Mouse (Mus musculus) liver, embryonic 11.5 days (tissue): ENCODE results near the gene Gimap8. TPM values are rescaled to one million over a fixed set of nuclear protein-coding genes. Genes with fewer than 3 reads are reported as not detected.

ENCODE experiments used
- ATAC-seq: fragments of 200-750 bp; cut with Nextera tagmentation; replicated peaks from 2 replicates; pipeline ENCODE4 v1.8.0; 2017; ENCODE audit warnings: moderate number of reproducible peaks, mild to moderate bottlenecking, moderate TSS enrichment, moderate library complexity; ENCODE audit not compliant: low FRiP score
- DNase-seq: peaks from one replicate; pipeline ENCODE4 v3.0.0-alpha.2; 2017; ENCODE audit warnings: low spot score
- H3K27ac ChIP-seq: fragments of 300-500 bp; sonication (generic); 2 replicates; pipeline ENCODE4 v1.5.1; 2014; ENCODE audit warnings: mild to moderate bottlenecking, low read depth, low read length, control low read depth
- H3K27me3 ChIP-seq: fragments of 300-500 bp; sonication (generic); replicated peaks from 2 replicates; pipeline ENCODE4 v1.6.1; 2014; ENCODE audit warnings: low read length, mixed read lengths; ENCODE audit not compliant: control insufficient read depth, insufficient read depth
- H3K36me3 ChIP-seq: fragments of 300-500 bp; sonication (generic); 2 replicates; pipeline ENCODE4 v1.6.1; 2014; ENCODE audit warnings: mild to moderate bottlenecking, low read length, moderate library complexity, mixed read lengths; ENCODE audit not compliant: control insufficient read depth, insufficient read depth
- H3K4me1 ChIP-seq: fragments of 300-500 bp; sonication (generic); replicated peaks from 2 replicates; pipeline ENCODE4 v1.6.1; 2014; ENCODE audit warnings: low read length, mixed read lengths; ENCODE audit not compliant: control insufficient read depth, insufficient read depth
- H3K4me2 ChIP-seq: fragments of 300-500 bp; sonication (generic); 2 replicates; pipeline ENCODE4 v1.6.1; 2014; ENCODE audit warnings: mild to moderate bottlenecking, control low read depth, moderate library complexity
- H3K4me3 ChIP-seq: fragments of 300-500 bp; sonication (generic); 2 replicates; pipeline ENCODE4 v1.5.1; 2014; ENCODE audit warnings: low read depth, low read length, control low read depth
- H3K9ac ChIP-seq: fragments of 300-500 bp; sonication (generic); 2 replicates; pipeline ENCODE4 v1.6.1; 2014; ENCODE audit warnings: low read depth, low read length, control low read depth
- H3K9me3 ChIP-seq: fragments of 300-500 bp; sonication (generic); 2 replicates; pipeline ENCODE4 v1.6.1; 2016; ENCODE audit warnings: low read length, inconsistent platforms, mixed read lengths; ENCODE audit not compliant: control insufficient read depth
- WGBS: fragments of 180-500 bp; shearing (Covaris S2); extraction: QIAGEN DNeasy Blood & Tissue Kit; methylation state at CpG from one replicate; pipeline ENCODE4 v1.1.7; 2014; 5-methylcytosine and 5-hydroxymethylcytosine counted together
- polyA plus RNA-seq: library from polyadenylated mRNA; unstranded; fragments of >200 nt; fragmentation: Nextera tagmentation; extraction: Ambion mirVana; gene quantifications from 2 replicates; pipeline ENCODE4 v1.2.1, GENCODE M21; 2014

Gimap8 gene
- polyA plus RNA-seq, 1 experiment from 2014 or later: 1.1 TPM

DNA sequence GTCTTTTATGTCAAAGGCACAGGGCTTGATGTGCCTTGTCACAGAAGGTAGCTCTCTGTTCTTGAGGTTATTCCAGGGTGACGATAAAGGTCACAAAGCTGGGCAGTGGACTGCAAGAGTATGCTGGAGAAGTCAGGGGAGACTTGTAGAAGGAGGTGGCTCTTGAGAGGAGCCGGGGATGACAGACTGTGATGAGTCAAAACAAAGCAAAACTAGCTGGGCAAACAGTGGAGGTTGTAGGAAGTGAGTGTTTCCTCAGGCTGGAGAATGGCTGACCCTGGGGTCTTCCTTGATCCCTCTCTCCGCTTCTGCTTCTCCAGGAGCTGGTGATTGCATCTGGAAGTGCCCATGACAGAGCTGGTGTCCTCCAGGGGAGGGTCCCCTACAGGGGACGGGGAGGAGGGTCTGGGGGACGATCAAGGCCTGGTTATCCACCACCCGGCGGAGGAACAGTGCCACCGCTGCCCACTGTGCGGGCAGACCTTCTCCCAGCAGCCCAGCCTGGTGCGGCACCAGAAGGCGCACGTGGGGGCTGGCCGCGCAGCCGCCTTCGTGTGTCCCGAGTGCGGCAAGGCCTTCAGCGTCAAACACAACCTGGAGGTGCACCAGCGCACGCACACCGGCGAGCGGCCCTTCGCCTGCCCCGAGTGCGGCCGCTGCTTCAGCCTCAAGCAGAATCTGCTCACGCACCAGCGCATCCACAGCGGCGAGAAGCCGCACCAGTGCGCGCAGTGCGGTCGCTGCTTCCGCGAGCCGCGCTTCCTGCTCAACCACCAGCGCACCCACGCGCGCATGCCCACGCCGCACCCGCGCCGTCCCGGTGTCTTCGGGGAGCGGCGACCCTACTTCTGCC is 18.0 kb upstream of the Gimap8 start:
- Histone ChIP-seq H3K27ac (no peak overlapping the region), H3K4me2 (peak overlapping the region; percentile 78), H3K4me3 (peak overlapping the region; percentile 48), H3K36me3 (no peaks in the 10 kb centered on the region), H3K9me3 (no peaks in the 10 kb centered on the region), H3K27me3 (peaks cover 28% of the 10 kb centered on the region), H3K4me1 (no peaks in the 10 kb centered on the region; the same call in 1 of the 2 replicates), H3K9ac (peak overlapping the region; percentile 44)
- no peak for DNase-seq
- WGBS: 8% methylated on average over 54 of the region's 54 CpGs
- 0 out of 2 replicates have a peak, but pooled peaks have one; percentile 25 for ATAC-seq

DNA sequence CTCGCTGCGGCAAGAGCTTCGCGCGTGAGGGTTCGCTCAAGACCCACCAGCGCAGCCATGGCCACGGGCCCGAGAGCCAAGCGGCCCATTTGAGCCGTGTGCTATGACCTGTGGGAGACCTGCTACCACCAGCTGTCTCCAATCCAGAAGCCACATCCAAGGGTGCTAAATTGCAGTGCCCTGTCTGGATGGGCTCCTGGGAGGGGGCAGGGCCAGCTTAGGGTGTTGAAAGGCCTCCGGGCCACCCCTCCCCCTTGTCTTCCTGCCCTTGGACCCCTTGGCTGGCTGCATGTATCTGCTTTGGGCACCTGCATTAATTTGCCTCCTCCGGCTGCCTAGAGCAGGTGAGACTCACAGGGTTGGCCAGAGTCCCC is 17.4 kb upstream of the Gimap8 start:
- ATAC-seq (no peak), DNase-seq (peak; percentile 42)
- Histone ChIP-seq H3K4me3 (peak overlapping the region; percentile 48), H3K9me3 (no peaks in the 10 kb centered on the region), H3K27ac (no peak overlapping the region), H3K27me3 (peaks cover 28% of the 10 kb centered on the region), H3K4me2 (peak overlapping the region; percentile 78), H3K36me3 (no peaks in the 10 kb centered on the region), H3K4me1 (no peaks in the 10 kb centered on the region; the same call in 1 of the 2 replicates), H3K9ac (peak overlapping the region; percentile 44)
- 23% methylated on average over 13 of the region's 13 CpGs for WGBS

DNA sequence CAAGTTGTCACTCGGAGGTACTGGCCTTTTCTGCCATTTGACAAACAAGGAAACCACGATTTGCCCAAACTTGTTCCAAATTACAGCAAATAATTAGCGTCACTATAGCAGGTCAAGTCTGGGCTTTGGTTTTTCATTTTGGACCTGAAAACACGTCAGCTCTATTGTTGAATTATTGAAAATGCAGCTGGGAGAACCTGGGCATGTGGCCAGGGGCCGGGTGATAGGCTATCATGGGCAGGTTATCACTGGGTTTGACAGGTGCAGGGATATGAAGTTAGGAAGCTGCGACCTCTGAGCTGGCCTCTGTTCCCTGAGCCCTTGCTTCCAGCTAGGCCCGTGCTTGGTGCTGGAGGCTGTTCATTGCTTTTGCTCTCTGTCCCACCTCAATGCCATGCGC is 16.2 kb upstream of the Gimap8 start:
- DNase-seq (no peak), ATAC-seq (no peak)
- H3K27ac ChIP-seq: no peak overlapping the region
- no peak overlapping the region for H3K9ac ChIP-seq
- peaks cover 25% of the 10 kb centered on the region for H3K27me3 ChIP-seq
- no peaks in the 10 kb centered on the region for H3K9me3 ChIP-seq
- 84% methylated on average over 8 of the region's 8 CpGs for WGBS
- no peak overlapping the region for H3K4me3 ChIP-seq
- no peak overlapping the region for H3K4me2 ChIP-seq
- H3K36me3 ChIP-seq: no peaks in the 10 kb centered on the region
- H3K4me1 ChIP-seq: no peaks in the 10 kb centered on the region; the same call in 1 of the 2 replicates

DNA sequence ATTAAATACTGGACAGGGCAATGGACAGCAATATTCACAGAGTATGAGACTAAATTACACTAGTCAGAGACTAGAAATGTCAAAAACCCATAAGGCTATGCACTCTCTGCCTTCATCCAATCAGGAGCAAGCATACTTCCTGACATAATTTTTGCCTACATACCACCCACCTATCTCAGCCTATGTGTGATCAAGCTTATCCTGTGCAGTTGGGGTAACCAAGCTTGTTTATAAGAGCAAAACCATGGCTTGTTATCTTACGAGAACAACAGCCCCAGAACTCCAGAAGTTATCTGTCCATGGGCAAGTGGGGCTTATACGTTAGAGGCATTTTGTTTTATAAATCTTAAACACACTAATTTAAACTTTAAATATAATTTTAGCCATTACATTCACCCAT is 11.9 kb upstream of the Gimap8 start:
- no peaks in the 10 kb centered on the region for H3K36me3 ChIP-seq
- peak; percentile 77 for ATAC-seq
- no peak overlapping the region for H3K4me2 ChIP-seq
- WGBS: 58% methylated on average over 2 of the region's 2 CpGs
- H3K27me3 ChIP-seq: peaks cover under 1% of the 10 kb centered on the region; the same call in 1 of the 2 replicates
- H3K27ac ChIP-seq: no peak overlapping the region
- DNase-seq: no peak
- no peak overlapping the region for H3K4me3 ChIP-seq
- H3K4me1 ChIP-seq: no peaks in the 10 kb centered on the region; the same call in 1 of the 2 replicates
- H3K9me3 ChIP-seq: no peaks in the 10 kb centered on the region
- no peak overlapping the region for H3K9ac ChIP-seq

DNA sequence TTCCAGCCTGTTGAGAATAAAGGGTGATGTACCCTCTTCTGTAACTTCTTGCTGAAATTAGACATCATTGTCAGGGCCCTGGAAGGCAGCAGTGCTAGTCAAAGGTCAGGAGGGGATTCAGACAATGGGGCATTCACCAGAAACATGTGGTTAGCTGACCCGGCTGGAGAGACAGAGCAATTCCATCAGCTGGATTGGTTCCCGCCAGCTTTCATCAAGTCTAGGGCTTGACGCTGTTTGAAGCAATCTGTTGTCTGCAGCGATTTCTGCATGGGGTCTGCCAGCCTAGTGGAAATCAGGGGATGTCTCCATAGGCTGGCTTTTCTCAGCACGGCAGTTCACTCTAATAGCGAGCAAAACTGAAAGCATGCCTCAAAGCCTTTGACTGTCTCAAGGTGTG is 10.5 kb upstream of the Gimap8 start:
- H3K9me3 ChIP-seq: no peaks in the 10 kb centered on the region
- DNase-seq: peak; percentile 8
- no peak overlapping the region for H3K4me3 ChIP-seq
- H3K27me3 ChIP-seq: no peaks in the 10 kb centered on the region
- no peaks in the 10 kb centered on the region; the same call in 1 of the 2 replicates for H3K4me1 ChIP-seq
- ATAC-seq: no peak
- 67% methylated on average over 6 of the region's 6 CpGs for WGBS
- no peak overlapping the region for H3K4me2 ChIP-seq
- H3K36me3 ChIP-seq: no peaks in the 10 kb centered on the region
- H3K9ac ChIP-seq: no peak overlapping the region
- no peak overlapping the region for H3K27ac ChIP-seq

DNA sequence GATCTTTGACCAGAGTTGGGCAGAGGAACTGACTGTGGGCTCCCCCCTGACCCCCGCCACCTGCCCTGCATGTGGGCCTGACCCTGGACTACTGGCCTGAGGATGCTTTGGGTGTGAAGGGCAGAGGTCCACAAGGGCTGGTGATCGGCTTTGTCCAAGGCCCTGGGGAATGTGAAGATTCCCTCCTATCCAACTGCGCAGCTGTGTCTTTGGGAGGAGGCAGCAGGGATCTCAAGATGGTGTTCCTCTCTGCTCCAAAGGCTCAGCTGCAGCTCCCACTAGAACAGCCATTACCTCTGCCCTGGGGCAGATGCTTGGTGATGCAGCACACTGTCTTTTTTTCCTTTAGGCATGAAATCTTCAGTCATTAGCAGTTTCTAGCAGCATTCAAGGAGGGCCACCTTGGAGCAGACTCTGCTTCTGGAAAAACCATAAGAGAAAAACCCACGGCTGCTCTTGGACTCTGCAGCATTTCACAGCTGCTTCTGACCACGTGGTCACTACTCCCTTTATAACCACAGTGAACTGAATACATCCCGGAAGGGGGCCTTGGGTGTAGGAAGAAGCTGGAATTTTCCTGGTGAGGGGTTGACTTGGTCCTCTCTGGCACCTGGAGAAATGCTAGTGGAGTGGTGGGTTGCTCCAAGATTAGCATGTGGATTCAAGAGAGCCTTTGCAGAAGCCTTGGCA is 9.1 kb upstream of the Gimap8 start:
- Histone ChIP-seq H3K9ac (no peak overlapping the region), H3K9me3 (no peaks in the 10 kb centered on the region), H3K4me1 (no peaks in the 10 kb centered on the region; the same call in 1 of the 2 replicates), H3K27me3 (no peaks in the 10 kb centered on the region), H3K4me2 (no peak overlapping the region), H3K4me3 (no peak overlapping the region), H3K27ac (no peak overlapping the region), H3K36me3 (no peaks in the 10 kb centered on the region)
- 66% methylated on average over 6 of the region's 6 CpGs for WGBS
- DNase-seq: peak; percentile 21
- ATAC-seq: no peak

DNA sequence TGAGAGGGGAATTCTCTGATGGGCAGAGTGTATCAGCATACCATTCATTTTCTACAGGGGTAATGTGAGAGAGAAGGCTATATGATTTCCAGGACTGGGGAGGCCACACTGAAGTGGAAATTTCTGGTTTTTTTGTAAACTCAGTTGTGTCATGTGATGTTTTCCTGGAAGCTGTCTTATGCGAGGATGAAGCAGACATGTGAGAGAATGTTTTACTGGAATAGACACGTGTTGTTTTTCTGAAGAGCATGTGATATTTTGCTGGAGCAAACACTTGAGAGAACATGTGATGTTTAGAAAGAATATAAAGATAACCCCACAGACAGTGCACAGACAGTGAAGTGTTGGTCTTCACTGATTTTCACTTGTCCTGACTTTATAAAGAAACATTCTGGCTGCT is 8.5 kb upstream of the Gimap8 start:
- no peak overlapping the region for H3K4me3 ChIP-seq
- no peaks in the 10 kb centered on the region for H3K36me3 ChIP-seq
- DNase-seq: peak; percentile 23
- WGBS: 64% methylated on average over 2 of the region's 2 CpGs
- no peak overlapping the region for H3K9ac ChIP-seq
- no peaks in the 10 kb centered on the region for H3K9me3 ChIP-seq
- H3K4me2 ChIP-seq: no peak overlapping the region
- no peaks in the 10 kb centered on the region for H3K27me3 ChIP-seq
- no peaks in the 10 kb centered on the region; the same call in 1 of the 2 replicates for H3K4me1 ChIP-seq
- no peak overlapping the region for H3K27ac ChIP-seq
- ATAC-seq: no peak

DNA sequence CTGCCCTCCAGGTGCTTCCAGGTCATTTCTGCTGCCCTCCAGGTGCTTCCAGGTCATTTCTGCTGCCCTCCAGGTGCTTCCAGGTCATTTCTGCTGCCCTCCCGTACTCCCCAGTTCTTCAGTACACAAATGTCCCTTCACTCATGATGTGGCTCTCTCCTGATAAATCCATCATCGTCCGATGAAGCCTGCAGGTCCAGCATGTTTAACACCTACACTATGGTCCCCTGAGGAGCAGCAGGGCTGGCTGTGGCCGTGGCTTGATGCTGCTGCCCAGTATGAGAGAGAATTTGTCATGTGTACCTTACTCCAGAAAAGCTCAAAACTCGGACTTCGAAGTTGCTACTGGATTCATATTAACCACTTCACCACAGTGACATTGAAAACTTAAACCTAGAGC is 5.6 kb upstream of the Gimap8 start:
- no peaks in the 10 kb centered on the region for H3K4me1 ChIP-seq
- no peak overlapping the region for H3K4me2 ChIP-seq
- no peak overlapping the region for H3K9ac ChIP-seq
- H3K4me3 ChIP-seq: no peak overlapping the region
- ATAC-seq: no peak
- H3K9me3 ChIP-seq: no peaks in the 10 kb centered on the region
- H3K36me3 ChIP-seq: no peaks in the 10 kb centered on the region
- H3K27me3 ChIP-seq: no peaks in the 10 kb centered on the region
- peak; percentile 12 for DNase-seq
- 71% methylated on average over 6 of the region's 6 CpGs for WGBS
- H3K27ac ChIP-seq: no peak overlapping the region
